Mouse (Mus musculus): ENCODE data around the gene Ribc1.

The Ribc1 gene

DNA sequence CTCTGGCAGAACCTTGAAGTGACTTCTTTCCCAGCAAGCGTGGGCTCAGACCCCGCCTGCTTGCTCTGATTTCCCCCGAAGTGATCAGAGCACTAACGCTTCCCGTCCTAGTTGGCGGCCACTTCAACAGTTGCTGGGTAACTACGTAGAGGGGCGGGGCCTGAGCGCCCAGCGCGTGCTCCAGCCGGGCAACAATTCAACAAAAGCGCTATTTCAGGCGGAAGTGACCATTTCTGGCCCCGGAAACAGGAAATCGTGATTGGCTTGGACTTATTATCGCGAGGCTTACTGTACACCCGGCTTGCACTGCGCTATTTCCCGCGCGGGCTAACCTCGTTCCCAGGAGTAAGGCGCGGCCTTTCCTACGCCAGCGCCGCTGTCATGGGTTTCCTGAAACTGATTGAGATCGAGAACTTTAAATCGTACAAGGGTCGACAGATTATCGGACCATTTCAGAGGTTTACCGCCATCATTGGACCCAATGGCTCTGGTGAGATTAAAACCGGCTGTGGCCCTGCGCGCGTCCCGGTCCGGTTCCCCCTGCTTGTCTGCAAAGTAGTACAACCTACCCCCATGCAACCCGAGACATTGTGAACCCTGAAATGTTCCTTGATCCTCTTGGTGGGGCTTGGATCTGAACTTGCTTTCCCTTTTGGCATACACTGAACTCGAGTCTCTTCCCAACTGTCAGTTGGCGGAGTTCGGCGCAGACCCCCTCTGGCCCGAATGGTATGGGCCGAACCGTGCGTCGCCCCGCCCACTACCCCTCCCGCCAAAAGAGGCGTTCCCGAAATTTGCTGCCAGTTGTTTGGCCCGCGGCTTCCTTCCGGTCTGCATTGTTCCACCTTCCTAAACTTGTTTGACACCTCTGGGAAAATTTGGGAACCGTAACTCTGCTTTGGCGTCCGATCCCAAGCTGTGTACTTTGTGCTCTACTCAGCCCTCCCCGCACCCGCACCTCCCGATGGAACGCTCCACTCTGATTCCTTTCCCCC is at the start of gene Ribc1, which contains the start of gene Smc1a:
Gene Ribc1 (minus strand): TSS at position 145 of the 995 bp plus-strand sequence.
Gene Smc1a (plus strand): TSS at position 278 of the 995 bp plus-strand sequence.
- peak; percentile 86 to 94 for DNase-seq (ENCODE audit: low spot score in 2 of 2)

DNA sequence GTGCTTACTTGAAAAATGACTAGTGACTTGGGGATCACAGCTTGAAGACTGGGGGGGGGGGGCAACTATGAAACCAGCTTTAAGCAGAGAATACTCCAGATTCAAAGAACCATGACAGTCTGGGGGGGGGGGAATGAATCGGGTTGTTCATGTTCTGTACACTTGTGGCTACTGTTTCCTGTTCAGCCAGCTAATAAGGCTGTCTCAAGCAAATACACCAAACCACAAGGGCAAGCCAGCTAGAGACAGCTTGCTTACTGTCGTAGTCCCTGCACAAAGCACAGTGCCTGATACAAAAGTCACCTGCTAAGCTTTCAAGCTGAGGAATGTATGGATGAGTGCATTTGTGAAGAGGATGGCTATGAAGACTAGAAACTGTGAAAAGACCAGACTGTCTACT is 49.6 kb upstream of the Ribc1 start:
- no peak for DNase-seq (ENCODE audit: low spot score in 2 of 2)

DNA sequence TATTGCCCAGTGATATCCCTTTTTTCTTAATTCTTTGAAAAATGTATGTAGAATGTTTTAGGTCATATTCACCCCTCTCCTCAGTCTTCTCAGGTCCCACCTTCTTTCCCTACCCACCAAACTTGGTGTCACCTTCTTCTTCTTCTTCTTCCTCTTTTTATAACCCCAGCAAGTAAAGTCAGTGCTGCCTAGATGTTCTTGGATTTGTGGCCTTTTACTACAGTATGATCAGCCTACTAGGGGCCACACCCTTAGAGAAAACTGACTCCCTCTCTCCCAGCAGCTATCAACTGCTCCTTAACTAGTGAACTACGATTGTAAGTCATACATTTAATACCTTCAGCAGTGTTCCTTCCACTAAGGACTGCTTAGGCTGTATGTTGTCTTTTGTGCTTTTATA is 38.0 kb upstream of the Ribc1 start:
- no peak for DNase-seq (ENCODE audit: low spot score in 2 of 2)

DNA sequence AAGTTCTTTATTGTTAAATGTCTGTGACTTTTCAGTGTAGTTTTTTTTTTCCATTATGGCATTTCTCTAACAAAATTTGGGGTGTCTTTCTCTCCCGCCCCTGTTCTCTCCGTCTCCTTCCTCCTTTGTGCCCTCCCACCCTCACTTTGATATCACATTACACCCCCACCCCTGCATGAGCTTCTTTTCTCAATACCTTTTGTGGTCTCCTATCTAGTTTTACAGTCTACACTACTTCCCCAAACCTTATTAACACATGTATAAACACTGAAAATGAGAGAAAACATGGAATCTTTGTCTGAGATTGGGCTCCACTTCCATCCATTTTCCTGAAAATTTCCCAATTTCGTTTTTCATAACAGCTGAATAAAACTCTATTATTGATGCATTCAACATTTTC is 36.5 kb upstream of the Ribc1 start:
- DNase-seq (ENCODE audit: low spot score in 2 of 2) = no peak

DNA sequence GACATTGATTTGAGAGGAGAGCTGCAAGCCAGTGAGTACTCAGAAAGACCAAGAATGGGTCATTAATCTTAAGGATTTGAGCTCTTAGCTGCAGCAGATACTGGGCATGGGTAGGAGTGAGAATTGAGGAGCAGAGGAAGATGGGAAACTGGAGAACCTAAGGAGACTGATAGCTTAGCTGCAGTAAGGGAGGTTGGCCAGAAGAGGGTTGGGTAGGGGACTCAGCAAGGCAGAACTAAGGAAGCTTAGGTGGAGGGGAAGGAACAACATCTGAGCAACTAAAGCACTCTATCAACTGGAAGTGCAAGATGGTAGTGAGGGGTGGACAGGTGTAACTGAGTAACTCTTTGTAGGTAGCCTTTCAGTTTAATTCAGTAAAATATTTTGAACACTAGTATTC is 31.1 kb upstream of the Ribc1 start:
- no peak for DNase-seq (ENCODE audit: low spot score in 2 of 2)

DNA sequence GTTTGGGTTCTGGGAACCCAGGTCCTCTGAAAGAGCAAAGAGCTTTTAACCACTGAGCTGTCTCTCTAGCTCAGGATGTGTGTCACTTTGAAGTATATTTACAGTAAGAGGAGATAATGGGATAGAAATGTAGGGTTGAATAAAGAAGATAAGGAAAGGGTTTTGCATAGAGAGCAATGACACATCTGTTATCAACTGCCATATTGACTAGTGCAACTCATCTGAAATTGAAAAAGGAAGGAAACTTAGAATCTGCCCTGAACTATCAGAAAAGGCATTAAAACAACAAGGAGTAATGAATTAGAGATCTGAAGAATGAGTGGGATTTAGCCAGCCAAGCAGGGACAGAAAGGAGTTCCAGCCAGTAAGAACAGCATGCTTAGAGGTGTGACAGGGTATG is 23.8 kb upstream of the Ribc1 start:
- no peak for DNase-seq (ENCODE audit: low spot score in 2 of 2)

DNA sequence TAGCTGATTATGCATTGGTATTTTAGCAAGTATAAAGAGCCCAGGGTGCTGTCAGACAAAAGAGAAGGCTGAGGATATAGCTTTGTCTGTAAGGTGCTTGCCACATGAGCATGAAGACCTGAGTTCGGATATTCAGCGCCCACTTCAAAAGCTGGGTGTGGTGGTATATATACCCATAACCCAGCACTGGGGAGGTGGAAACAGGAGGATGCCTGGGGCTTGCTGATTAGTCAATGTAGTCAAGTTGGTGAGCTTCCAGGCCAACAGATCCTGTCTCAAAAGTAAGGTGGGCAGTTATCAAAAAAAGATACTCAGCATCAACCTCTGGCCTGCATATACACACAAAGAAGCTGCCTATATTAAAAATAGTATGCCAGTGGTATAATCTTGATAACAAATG is 3.2 kb upstream of the Ribc1 start:
- DNase-seq (ENCODE audit: low spot score in 2 of 2) = no peak

DNA sequence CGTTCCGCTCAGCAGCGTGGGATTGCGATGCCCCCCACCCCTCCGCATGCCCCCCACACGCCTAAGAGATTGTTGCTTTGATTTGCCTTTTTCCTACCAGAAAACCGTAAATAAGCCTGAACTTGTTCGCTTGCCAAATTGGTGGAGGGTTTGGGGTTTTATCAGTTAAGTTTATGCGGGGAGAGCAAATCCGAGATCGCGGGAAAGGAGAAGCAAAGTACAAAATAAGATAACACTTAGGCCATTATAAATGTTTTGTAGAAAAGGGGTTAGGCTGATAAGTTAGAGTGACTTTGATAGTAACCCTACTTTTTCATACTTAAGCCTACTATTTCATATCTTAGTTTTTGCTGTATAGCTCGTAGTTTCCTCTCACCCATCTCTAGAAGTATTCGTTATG is 1.1 kb upstream of the Ribc1 start:
- DNase-seq (ENCODE audit: low spot score in 2 of 2) = no peak

DNA sequence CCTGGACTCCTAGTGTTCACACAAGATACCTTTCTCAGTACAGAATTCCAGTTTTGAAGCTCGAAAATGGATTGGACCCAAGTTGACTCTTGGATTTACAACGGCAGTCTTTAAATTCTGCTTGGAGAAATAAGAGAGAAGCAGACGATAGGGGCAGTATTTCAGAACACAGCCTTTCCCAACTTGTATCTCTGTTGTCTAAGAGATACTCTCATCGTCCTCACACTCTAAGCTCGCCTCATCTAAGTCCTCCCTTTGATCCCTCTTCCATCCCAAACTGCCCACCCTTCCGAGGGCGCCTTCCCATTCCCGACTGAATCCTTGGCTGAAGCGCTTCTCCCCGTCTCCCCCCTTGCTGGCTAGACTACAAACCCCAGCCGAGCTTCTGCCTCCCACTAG is 344 bp downstream of the Ribc1 start:
- no peak for DNase-seq (ENCODE audit: low spot score in 2 of 2)

DNA sequence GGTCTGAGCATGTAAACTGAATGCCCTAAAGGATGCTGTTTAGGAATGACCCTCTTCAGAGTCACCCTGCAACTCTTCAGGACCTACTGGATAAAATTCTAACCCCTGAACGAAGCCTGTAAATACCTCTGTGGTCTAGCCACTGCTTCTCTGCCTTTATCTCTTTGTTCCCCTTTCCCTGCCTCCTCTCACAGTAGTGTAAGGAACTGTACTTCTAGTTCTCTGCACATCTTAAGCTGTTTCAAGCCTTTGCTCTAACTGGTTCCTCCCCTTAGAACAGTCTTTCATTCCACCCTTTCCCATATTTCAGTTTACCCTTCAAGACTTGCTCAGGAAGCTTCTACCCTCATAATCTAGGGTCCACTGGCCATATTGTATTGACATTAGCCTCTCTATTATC is 8.2 kb downstream of the Ribc1 start:
- no peak for DNase-seq (ENCODE audit: low spot score in 2 of 2)

DNA sequence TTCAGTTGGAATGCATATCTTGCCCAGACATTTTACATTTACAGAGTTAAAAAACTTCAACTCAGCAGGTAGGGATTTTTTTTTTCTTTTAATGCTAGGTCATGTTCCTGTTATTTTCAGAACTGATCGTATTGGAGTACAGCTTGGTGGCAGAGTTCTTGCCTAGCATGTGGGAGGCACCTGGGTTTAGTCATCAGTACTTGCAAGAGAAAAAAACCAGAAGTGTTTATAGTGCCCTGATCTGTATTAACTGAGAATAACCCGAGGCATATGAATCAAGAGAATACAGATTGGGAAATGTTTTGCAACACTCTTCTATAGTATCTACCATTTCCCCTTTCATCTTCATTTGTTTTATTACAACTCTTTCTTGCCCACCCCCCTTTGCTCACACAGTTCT is 13.2 kb downstream of the Ribc1 start:
- no peak for DNase-seq (ENCODE audit: low spot score in 2 of 2)

DNA sequence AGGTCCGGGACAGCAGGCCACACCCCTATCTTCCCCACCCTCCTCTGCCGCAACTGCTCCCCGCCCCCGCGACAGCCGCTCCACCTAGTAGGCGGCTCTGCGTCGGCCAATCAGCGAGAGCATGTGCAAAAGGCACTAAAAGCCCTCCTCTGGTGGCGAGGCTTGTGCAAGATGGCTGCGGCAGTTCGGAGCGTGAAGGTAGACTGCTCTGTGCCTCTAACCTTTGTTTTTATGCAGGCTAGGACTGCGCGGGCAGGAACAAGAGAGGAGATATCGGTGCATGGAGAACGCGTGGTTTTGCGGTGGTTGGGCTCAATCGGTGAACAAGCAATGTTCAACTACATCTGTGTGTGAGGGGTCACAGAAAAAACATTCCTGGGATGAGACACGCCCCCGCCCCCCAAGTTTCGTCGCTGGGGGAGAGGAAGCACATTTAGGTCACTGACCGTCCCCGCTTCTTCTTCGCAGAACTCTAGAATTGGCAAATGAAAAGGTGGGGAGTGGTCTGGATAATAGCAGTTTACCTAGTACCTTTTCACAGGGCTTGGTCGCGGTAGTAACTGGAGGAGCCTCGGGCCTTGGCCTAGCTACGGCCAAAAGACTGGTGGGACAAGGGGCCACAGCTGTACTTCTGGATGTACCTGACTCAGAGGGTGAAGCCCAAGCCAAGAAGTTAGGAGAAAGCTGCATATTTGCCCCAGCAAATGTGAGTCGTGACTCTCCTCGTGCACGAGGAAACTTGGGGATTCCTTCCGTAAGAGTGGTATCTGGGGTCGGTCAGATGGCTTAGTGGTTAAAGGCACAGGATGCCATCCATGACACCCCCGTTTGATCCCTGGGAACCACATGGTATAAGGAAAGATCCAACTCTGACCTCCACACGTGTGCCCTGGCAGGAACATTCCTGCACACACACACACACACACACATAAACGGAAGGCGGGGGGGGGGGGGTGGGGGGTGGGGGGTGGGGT is 14.1 kb downstream of the Ribc1 start, which contains the start of gene Hsd17b10:
Gene Hsd17b10 (plus strand): TSS at position 109 of the 974 bp plus-strand sequence.
- peak; percentile 56 to 71 for DNase-seq (ENCODE audit: low spot score in 2 of 2)

DNA sequence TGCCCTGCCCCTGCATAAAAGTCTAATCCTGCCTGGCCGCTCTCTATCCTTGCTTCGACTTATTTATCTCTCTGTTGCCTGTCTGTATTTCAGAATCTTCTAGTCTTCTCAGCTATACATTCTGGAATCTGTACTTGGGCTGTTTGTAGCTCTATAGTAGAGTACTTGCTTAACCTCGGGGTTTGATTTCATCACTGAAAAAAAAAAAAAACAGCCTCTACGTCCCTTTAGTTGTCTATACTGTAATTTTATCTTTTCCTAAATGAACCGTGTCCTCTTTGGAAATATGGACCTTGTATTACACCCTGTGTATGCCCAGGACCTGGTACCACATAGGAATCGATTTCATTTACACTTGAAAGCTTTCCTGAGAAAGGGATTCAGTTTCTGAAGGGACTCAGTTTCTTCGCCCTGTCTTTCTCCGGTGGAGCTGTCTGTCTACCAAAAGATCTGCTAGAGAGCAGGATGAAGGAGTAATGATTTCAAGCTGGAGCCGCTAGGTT is 14.9 kb downstream of the Ribc1 start:
- no peak for DNase-seq (ENCODE audit: low spot score in 2 of 2)

DNA sequence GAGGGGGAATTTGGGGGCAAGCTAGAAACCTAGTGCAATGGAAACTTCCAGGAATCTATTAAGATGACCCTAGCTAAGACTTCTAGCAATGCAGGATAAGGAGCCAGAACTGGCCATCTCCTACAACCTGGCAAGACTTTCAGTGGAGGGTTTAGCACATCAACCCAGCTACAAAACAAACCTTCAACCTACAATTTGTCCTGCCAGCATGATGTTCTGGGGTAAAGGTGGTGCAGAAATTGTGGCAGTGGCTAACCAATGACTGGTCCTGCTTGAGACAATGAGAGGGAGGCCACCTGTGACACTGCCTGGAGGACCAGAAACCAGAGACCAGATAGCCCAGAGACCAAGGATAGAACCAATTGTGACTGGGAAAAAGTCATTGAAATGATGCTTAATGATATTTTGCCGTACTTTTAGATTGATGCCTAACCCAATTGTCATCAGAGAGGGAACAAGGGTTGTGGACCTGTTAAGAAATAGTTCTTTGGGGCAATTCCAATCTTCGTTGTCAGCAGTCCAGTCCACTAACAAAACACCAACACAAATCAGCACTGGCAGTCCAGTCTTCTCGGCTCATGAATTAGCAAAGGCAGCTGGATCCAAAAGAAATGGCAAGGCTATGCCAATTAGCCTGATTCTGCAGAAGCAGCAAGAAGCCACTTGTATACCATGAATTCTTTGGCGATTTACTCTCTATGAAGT is 16.9 kb downstream of the Ribc1 start:
- DNase-seq (ENCODE audit: low spot score in 2 of 2) = no peak

Data from left cerebral cortex, adult 9 months (tissue).